Mouse (Mus musculus) forebrain, embryonic 16.5 days (tissue): ENCODE measurements at regions not wholly inside any gene's neighbourhood (a gene's known extent, or its start where the extent isn't known, plus 50 kb on each side); places are given as distances from the start of the nearest gene placed in this dataset.
A peak's percentile ranks its signal among the peaks of the same experiment; 100 is the strongest.

ENCODE experiments used
- ATAC-seq: fragments of 200-750 bp; cut with Nextera tagmentation; 2 replicates; pipeline ENCODE4 v1.8.0; 2017; ENCODE audit warnings: mild to moderate bottlenecking, moderate library complexity
- H3K27ac ChIP-seq: fragments of 300-500 bp; sonication (generic); 2 replicates; pipeline ENCODE4 v1.5.1; 2014; ENCODE audit warnings: low read length, control low read depth
- H3K27me3 ChIP-seq: fragments of 300-500 bp; sonication (generic); replicated peaks from 2 replicates; pipeline ENCODE4 v1.6.1; 2014; ENCODE audit warnings: low read length; ENCODE audit not compliant: control insufficient read depth, insufficient read depth
- H3K36me3 ChIP-seq: fragments of 300-500 bp; sonication (generic); 2 replicates; pipeline ENCODE4 v1.6.1; 2014; ENCODE audit not compliant: control insufficient read depth, insufficient read depth
- H3K4me1 ChIP-seq: fragments of 300-500 bp; sonication (generic); replicated peaks from 2 replicates; pipeline ENCODE4 v1.6.1; 2014; ENCODE audit warnings: low read length; ENCODE audit not compliant: control insufficient read depth, insufficient read depth
- H3K4me2 ChIP-seq: fragments of 300-500 bp; sonication (generic); 2 replicates; pipeline ENCODE4 v1.6.1; 2014; ENCODE audit warnings: mild to moderate bottlenecking, low read length, control low read depth
- H3K4me3 ChIP-seq: fragments of 300-500 bp; sonication (generic); replicated peaks from 2 replicates; pipeline ENCODE4 v1.5.1; 2014; ENCODE audit warnings: mild to moderate bottlenecking, low read length, control low read depth
- H3K9ac ChIP-seq: fragments of 300-500 bp; sonication (generic); replicated peaks from 2 replicates; pipeline ENCODE4 v1.6.1; 2014; ENCODE audit warnings: low read depth, low read length, control low read depth
- H3K9me3 ChIP-seq: fragments of 300-500 bp; sonication (generic); 2 replicates; pipeline ENCODE4 v1.6.1; 2016; ENCODE audit warnings: low read length; ENCODE audit not compliant: control insufficient read depth
- WGBS: fragments of 180-500 bp; shearing (Covaris S2); extraction: QIAGEN DNeasy Blood & Tissue Kit; methylation state at CpG from one replicate; pipeline ENCODE4 v1.1.7; 2014; 5-methylcytosine and 5-hydroxymethylcytosine counted together

DNA sequence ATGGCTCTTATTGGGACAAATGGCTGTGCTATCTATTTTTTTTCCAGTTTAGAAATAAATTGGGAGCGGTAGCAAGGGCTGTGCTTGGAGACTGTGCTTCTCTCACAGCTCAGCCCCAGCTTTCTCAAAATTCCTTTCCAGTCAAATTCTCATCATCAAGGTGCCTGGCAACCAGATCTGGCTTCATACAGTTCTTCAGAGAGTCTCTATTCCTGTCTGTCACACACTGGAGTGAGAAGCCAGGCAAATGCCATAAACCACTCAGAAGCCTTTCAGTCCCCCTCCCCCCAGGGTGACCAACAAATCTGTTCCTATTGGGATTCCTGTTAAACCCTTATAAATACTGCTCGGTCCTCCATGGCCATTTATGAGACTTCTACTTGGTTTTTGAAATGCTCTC lies 531.7 kb upstream of the Atp11b start:
- H3K4me2 ChIP-seq = no peak overlapping the region
- H3K36me3 ChIP-seq = no peaks in the 10 kb centered on the region
- peaks cover 11% of the 10 kb centered on the region for H3K4me1 ChIP-seq
- H3K27ac ChIP-seq = no peak overlapping the region
- no peaks in the 10 kb centered on the region for H3K9me3 ChIP-seq
- ATAC-seq = no peak
- no peak overlapping the region for H3K4me3 ChIP-seq
- WGBS = 65% methylated on average over 2 of the region's 2 CpGs
- H3K27me3 ChIP-seq = no peaks in the 10 kb centered on the region
- H3K9ac ChIP-seq = no peak overlapping the region

DNA sequence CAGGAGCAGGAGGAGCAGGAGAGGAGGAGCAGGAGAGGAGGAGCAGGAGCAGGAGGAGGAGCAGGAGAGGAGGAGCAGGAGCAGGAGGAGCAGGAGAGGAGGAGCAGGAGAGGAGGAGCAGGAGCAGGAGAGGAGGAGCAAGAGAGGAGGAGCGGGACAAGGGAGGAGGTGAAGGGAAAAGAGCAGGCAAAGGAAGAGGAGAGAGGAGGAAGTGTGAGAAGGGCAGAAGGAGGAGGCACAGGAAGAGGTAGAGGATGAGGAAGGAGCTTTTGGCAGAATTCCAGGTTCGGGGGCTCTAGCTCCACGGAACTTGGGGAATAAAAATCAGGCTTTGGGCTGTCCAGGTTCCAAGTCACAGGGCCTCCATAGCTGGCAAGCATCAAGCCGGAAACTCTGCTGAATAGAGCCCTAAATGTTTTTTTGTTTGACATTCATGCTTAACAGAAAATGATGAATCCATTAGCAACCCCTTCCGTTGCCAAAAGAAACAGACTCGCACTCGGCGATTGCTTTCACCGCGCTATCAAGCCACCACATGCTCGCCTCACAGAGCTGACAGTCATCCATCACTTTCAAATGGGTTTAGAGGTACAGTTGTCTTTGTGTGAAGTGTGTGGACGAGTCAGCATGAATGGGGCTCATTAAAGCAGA lies 528.7 kb upstream of the Atp11b start:
- Histone ChIP-seq H3K27me3 (no peaks in the 10 kb centered on the region), H3K4me3 (peak overlapping the region; percentile 8; the same call in 1 of the 2 replicates), H3K4me1 (peaks cover 11% of the 10 kb centered on the region), H3K9ac (no peak overlapping the region; the same call in 1 of the 2 replicates), H3K9me3 (no peaks in the 10 kb centered on the region), H3K27ac (peak overlapping the region; percentile 8; the same call in 1 of the 2 replicates), H3K4me2 (peak overlapping the region; percentile 39), H3K36me3 (no peaks in the 10 kb centered on the region)
- 7% methylated on average over 12 of the region's 12 CpGs for WGBS
- ATAC-seq = peak; percentile 95

DNA sequence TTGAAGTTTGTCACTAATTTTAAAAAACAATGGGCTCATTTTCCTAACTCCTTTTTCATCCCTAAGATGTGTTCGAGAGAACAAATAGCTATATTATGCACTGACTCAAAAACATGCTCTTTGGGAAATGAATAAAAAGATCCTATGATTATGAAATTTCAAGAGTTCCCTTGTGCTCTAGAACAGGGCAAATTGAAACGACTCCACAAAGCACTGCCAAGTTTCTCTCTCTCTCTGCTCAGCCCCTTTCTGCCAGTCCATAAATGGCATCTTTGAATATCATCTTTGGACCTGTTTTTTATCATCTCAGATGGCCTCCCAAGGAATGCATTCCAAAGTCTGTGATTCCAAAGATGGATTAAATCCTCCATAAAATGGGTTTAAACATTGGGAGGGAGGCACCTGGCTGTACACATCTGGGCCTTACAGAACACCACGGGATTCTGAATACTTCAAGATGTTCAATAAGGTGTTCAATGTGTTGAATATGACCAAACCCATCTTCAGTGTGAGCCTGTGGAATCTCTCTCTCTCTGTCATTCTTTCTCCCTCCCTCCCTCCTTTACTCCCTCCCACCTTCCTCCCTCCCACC lies 528.0 kb upstream of the Atp11b start:
- ATAC-seq = peak; percentile 32; the same call in 1 of the 2 replicates
- Histone ChIP-seq H3K27ac (no peak overlapping the region), H3K36me3 (no peaks in the 10 kb centered on the region), H3K4me1 (peaks cover 11% of the 10 kb centered on the region), H3K9ac (no peak overlapping the region), H3K4me3 (no peak overlapping the region), H3K27me3 (no peaks in the 10 kb centered on the region), H3K4me2 (peak overlapping the region; percentile 39), H3K9me3 (no peaks in the 10 kb centered on the region)
- 33% methylated on average over 3 of the region's 3 CpGs for WGBS

DNA sequence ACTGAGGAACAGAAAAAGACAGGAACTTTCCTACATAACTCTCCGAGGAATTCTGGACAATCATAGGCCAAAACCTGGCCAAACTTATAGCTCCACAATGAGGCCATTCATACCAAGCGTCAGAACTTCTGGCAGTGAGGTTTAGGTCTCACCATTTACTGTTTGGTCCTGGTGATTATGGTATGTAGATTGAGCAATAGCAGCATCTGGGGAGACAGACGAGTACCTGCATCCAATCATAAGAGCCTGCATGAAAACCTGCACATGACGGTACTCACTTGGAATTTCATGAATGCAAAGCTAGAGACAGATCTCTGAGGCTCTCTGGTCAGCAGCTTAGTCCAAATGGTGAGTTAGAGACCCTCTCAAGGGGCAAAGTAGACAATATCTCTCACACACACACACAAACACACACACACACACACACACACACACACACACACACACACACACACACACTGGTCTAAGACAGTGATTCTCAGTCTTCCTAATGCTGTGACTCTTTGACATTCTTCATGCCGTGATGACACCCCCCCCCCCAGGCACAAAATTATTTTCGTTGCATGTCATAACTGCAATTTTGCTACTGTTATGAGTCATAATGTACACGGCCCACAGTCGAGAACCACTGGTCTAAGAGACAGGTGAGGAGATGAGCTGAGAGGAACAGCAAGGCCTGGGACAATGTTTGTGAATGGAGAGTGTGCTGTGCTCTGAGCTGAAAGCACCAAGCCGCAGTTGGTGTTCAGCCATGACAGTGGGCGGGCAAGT lies 522.6 kb upstream of the Atp11b start:
- Histone ChIP-seq H3K4me1 (peaks cover 5% of the 10 kb centered on the region; the same call in 1 of the 2 replicates), H3K4me2 (no peak overlapping the region), H3K36me3 (no peaks in the 10 kb centered on the region), H3K27me3 (no peaks in the 10 kb centered on the region), H3K4me3 (no peak overlapping the region), H3K9me3 (no peaks in the 10 kb centered on the region), H3K27ac (no peak overlapping the region), H3K9ac (no peak overlapping the region)
- 87% methylated on average over 10 of the region's 10 CpGs for WGBS
- ATAC-seq = no peak

DNA sequence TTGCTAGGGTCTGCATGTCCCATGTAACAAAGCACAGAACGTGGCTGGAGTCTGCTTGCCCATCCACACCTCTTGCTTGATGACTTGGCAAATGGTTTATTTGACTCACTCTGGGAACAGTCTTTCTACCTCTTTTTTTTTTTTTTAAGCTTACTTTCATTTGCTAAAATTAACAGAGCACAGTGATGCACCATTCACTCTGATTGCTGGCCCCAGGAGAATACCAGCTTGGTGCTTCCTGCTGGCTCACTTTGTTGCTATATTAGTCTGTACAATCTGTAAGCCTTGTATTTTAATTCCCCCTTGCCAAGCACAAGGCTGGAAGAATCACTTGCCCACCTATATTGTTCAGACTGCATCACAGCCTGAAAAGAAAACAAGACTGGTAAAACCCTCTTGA lies 521.4 kb upstream of the Atp11b start:
- no peaks in the 10 kb centered on the region for H3K36me3 ChIP-seq
- no peak overlapping the region for H3K4me2 ChIP-seq
- no peaks in the 10 kb centered on the region for H3K27me3 ChIP-seq
- H3K4me1 ChIP-seq = peaks cover 5% of the 10 kb centered on the region; the same call in 1 of the 2 replicates
- H3K27ac ChIP-seq = no peak overlapping the region
- WGBS = 36% methylated on average over 1 of the region's 1 CpGs
- no peak overlapping the region for H3K4me3 ChIP-seq
- H3K9ac ChIP-seq = no peak overlapping the region
- ATAC-seq = peak; percentile 73; the same call in 1 of the 2 replicates
- H3K9me3 ChIP-seq = no peaks in the 10 kb centered on the region

DNA sequence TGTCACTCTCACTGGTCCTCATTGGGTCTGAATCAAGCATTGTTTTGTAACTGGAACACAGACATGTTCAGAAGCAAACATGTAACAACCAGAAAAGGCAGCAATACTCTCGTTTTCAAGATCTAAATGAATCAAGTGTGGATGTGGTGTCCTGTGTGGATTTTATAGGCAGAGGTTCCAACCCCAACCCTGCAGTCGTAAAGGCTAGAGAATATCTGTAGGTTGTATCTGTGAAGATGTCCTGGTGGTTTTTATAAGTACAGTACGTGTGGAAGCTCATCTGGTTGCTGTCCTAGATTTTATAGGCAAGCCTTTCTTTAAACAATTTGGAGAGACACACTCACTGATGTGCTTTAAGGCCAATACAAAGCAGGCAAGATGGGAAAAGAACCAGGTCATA lies 518.8 kb upstream of the Atp11b start:
- H3K27me3 ChIP-seq = no peaks in the 10 kb centered on the region
- no peaks in the 10 kb centered on the region for H3K9me3 ChIP-seq
- H3K4me3 ChIP-seq = no peak overlapping the region
- H3K4me2 ChIP-seq = no peak overlapping the region
- no peaks in the 10 kb centered on the region for H3K36me3 ChIP-seq
- no peak for ATAC-seq
- H3K27ac ChIP-seq = no peak overlapping the region
- H3K4me1 ChIP-seq = peaks cover 5% of the 10 kb centered on the region; the same call in 1 of the 2 replicates
- no peak overlapping the region for H3K9ac ChIP-seq
- WGBS = 87% methylated on average over 3 of the region's 3 CpGs

DNA sequence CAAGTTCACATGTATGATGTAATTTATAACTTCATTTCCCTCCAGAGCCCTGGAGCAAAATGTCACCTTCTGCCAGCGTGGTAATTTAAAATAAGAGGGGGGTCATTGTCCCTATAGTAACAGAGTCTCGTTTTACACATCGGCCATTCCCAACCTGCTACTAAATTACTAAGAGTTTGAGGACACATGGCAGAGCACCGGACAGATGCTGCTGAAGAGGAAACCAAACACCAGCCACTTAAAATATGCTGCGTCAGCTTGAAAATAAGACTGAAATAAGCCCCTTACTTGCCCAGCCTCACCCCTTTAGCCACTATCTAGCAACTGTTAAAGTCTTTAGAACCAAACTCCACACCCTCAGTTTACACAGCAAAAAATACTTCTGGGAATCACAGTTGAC lies 518.1 kb upstream of the Atp11b start:
- Histone ChIP-seq H3K27me3 (no peaks in the 10 kb centered on the region), H3K9me3 (no peaks in the 10 kb centered on the region), H3K4me2 (no peak overlapping the region), H3K9ac (no peak overlapping the region), H3K4me1 (peaks cover 5% of the 10 kb centered on the region; the same call in 1 of the 2 replicates), H3K4me3 (no peak overlapping the region), H3K27ac (no peak overlapping the region), H3K36me3 (no peaks in the 10 kb centered on the region)
- 48% methylated on average over 5 of the region's 5 CpGs for WGBS
- ATAC-seq = no peak

DNA sequence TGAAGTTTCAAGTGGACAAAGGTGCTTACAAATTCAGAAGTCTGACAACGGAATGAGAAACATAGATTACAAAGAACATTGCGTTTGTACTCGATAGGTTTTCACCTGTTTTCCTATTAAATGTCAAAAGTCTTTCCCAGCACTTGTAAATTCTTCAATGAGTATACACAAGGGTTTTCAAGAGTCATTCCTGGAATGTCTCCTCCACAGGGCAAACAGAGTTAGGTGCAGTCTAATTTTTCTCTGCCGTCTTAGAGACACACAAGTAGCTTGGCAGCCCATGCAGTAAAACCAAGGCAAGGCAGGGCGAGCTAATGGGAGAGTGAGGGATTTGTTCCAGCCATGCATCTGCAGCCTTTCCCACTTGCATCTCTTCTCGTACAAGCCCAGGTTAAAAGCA lies 516.6 kb upstream of the Atp11b start:
- H3K9ac ChIP-seq = no peak overlapping the region
- H3K4me2 ChIP-seq = no peak overlapping the region
- H3K4me3 ChIP-seq = no peak overlapping the region
- 90% methylated on average over 6 of the region's 6 CpGs for WGBS
- H3K4me1 ChIP-seq = peaks cover 5% of the 10 kb centered on the region
- H3K27ac ChIP-seq = no peak overlapping the region
- no peaks in the 10 kb centered on the region for H3K36me3 ChIP-seq
- no peak for ATAC-seq
- no peaks in the 10 kb centered on the region for H3K9me3 ChIP-seq
- no peaks in the 10 kb centered on the region for H3K27me3 ChIP-seq

DNA sequence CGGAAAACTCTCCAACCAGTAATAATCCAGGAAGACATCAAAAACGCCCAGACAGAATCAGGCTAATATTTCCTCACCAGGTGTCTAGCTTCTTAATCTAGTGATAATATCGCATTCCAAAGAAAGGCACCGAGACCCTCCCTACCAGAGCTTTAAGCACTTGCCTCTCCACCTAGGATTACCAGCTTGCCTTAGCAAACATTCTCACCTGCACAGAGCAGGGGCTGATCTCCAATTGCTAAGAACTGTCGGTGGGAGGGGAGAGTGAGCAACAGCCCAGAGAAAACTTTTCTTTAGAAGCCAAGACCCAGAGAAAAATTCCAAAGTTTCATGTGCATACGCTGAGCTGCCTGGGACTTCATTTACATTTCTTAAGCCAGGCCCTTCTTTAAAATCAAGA lies 511.6 kb upstream of the Atp11b start:
- Histone ChIP-seq H3K9ac (no peak overlapping the region), H3K4me2 (no peak overlapping the region), H3K4me3 (no peak overlapping the region), H3K27ac (no peak overlapping the region), H3K4me1 (peaks cover 10% of the 10 kb centered on the region; the same call in 1 of the 2 replicates), H3K27me3 (no peaks in the 10 kb centered on the region), H3K9me3 (no peaks in the 10 kb centered on the region), H3K36me3 (no peaks in the 10 kb centered on the region)
- WGBS = 23% methylated on average over 6 of the region's 6 CpGs
- no peak for ATAC-seq
